Mouse (Mus musculus) fat pad, adult 2 months (tissue): Measurements from ENCODE around the gene Zc3h15.
A peak's percentile ranks its signal among the peaks of the same experiment; 100 is the strongest.
"Not testable (repeated sequence)": the region's sequence is repeated elsewhere in the genome, so short reads cannot be mapped to it uniquely, and the experiment has no call there.

Experiments used
- DNase-seq: peaks from one replicate; pipeline ENCODE4 v3.0.0-alpha.2; 2011; ENCODE audit warnings: low read depth, low spot score; ENCODE audit errors: extremely low read depth

Gene Zc3h15

DNA sequence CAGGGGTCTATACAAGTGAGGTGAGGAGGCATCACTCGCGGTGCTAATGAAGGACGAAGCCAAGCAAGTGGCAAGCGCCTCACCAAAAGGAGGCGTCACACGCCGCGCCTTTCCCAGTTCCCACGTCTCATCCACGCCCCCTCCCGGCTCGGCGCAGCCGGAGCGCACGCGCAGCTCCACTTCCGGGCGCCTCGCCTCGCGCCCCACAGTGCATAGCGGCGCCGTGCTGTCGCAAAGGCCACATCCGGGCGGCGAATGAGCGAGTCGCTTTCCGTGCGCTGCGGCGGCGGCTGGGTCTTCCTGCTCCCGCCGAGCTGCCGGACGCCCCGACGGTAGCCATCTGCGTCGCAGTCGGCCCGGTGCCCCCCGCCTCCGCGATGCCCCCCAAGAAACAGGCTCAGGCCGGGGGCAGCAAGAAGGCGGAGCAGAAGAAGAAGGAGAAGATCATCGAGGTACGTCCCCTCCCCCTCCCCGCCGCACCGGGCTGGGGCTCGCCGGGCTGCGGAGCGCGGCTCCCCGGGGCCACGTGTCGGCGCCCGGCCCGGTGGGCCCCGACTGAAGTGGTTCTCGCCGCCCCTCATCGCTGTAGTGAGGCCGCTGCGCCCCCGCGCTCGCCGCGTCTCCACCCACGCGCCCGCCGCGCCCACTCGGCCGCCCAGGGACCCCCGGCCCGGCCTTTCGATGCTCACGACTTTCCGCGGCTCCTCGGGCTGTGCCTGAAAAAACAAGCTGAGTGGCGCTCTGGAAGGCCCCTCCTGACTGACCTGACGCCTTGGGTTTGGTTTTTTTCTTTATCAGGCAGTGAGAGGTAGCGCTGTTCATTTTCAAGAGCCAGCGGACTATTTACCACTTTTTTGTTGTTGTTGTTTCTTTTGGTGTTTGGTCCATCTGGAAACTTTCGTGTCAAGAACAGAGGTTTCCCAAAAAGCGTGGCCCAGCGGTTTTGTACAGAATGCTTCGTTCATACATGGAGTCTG is at the start of gene Zc3h15:
TSS of gene Zc3h15 (plus strand) at position 160 of the 977 bp plus-strand sequence.
- DNase-seq = peak; percentile 28

DNA sequence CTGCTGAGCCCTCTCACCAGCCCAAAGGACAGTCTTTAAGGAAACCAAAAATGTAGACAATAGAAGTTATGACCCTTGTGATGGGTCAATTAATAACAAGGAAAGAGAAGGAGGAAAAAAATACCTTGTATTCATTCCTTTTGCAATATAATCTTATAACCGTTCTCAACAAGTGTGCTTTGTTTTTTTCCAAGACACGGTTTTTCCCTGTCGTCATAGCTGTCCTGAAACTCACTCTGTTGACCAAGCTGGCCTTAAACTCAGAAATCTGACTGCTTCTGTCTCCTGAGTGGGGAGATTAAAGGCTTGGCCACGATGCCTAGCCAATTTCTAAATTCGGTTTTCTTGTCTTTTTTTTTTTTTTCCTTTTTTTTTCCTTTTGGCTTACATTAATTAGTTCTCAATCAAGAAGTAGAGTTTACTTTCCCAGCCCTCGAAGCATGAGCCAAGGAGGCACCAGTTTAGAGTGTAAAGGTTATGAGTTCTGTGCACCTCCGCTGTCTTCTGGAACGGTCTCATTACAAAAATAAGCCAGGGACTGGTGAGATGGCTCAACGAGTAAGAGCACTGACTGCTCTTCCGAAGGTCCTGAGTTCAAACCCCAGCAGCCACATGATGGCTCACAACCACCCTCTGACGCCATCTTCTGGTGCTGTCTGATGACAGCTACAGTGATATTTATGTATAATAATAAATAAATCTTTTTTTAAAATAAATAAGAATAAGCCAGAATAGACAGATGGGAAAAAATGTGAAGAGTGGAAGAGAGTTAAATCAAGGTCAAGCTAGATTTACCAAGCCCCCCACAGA is 23.5 kb upstream of the Zc3h15 start:
- DNase-seq = no peak

DNA sequence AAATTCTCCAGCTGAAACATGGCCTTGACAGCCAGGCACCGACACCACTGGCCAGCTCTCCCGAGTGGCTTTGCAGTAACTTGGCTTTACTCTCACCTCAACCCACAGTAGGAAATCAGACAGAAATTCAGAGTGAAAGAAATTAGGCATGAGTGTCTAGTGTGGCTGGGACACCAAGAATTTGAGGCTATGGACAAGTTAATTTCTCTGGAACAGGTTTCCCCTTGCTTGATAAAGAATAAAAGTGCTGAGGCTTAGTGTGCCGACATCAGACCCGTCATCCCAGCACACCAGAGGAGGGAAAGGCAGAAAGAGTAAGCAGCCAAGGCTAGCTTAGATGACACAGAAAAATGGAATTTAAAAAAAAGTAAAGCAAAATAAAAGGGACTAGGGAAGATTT is 22.7 kb upstream of the Zc3h15 start:
- DNase-seq = no peak

DNA sequence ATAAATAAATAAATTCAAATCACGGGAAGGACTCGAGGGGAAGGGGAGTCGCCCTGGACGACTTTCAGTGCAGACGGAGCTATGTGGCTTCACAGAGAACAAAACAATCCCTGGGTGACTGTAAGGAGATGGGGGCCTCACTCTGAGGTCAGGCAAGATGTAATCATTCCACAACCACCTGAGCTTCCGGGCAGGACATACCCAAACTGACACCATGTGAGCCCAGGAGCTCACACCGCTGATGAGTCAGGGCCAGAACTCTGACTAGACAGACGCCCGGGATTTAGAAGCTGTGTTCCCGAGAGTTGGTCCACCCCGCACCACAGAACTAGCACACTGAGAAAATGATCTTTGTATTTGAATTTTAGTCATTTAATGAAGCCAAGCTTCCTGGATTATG is 21.4 kb upstream of the Zc3h15 start:
- DNase-seq = no peak

DNA sequence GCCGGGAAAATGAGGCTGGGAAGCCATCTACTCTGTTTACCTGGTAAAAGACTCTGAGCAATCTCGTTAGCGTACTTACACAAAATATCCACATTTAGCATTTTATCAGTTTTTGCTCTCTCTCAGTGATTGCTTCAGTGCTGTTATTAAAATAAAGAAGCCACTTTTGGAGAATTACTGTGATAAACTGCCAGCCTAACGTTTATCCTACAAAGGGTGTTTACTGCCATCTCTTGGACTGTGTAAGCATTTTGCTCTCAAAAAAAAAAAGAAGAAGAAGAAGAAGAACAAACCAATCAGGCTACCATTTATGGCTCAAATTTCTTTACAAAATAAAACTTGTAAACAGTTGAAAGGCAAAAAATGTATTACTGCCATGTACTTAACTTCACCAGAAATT is 20.2 kb upstream of the Zc3h15 start:
- no peak for DNase-seq

DNA sequence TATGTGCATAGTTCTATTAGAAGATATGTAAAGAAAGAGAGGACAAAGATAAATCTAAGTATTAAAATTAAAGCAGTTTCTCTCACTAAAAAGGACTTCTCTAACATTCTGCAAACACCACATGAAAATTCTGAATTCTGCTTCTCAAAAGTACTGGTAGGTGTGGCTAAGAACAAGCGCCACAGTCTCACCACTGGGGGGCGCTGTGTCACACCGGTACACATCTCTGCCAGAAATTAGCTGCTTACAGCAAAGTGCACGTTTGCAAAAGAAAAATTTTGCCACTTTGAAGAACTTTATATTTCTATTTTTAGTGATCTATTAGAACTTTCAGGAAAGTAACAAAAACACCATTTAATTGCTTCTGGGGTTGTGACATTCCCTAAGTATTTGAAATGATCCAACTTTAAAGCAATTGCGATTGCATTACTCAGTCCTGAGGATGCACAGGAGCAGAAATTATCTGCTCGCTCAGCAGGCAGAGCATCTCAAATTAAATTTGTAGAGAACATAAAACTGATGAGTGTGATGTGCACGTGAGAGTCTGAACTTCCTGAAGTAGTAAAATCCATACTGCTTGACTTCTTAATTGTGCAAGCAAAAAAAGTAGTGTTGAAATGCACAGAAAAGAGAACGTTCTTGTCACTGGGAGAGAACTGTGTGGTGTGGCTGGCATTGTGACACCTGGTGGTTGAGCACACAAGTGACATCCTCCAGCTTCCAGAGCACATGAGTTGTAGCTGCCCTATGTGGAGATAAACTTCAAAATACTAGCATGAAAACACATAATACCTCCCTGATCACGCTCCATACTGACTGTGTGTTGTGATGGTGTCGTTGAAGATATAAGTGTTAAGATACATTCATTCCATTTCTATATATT is 18.8 kb upstream of the Zc3h15 start:
- DNase-seq = no peak

DNA sequence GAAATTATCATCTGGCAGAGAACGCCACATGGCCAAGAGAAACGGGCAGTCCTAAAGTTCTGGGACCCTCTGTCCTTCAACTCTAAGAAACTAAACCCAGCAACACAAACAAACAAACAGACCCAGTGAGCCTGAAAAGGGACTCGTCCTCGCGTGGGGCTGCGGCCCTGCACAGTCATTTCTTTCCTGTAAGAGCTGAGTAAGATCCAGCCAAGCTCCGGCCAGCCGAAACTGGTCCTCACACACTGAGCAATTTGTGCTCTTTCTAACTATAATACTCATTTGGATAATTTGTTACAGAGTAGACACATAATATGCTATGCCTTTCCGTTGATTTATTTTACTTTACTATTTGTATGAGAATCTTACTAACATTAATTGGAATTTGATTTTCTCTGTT is 17.4 kb upstream of the Zc3h15 start:
- DNase-seq = no peak

DNA sequence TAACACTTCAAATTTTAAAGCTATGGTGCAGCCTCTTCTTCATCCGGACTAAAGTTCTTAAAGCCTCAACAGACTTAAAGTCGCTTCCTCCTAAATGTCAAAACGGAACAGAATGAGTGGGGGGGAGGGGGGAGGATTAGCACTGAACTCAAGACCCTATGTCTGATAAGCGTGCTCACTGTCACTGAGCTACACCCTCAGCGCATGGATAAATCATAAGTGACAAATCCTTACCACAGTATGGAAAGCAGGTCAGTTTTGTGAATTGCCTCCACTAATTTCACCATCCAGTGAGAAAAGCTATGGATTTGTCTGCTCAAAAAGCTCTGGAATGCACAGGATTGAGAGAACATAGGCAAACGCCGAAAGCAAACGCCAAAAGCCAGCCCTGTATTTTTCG is 16.7 kb upstream of the Zc3h15 start:
- no peak for DNase-seq

DNA sequence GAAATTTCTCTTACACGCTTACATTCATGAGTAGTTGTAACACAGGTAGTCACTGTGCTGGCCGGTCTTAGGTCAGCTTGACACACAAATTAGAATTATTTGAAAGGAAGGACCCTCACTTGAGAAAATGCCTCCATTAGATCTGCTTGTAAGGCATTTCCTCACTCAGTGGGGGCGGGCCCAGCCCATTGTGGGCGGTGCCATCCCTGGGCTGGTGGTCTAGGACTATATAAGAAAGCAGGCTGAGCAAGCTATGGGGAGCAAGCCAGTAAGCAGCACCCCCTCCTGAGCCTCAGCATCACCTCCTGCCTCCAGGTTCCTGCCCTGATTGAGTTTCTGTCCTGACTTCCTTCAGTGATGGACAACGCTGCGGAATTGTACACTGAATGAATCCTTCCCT is 16.3 kb upstream of the Zc3h15 start:
- DNase-seq = no peak

DNA sequence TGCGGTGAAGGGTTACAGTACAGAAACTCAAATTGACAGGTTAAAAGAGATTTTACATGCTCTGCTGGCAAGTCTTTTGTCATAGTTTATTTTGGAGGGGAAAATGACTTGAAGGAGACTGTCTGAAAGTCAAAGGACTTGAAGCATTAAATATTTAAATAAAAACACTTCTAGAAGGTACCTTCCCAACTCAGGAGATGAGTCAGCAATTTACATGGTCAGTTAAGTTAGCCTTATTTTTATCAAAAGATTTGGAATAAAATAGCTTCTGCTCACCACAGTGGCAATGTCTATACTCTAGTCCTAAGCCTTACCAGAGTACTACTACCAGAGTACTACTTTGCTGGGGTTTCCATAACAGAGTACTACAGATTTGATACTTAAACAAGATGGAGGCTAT is 2.2 kb upstream of the Zc3h15 start:
- no peak for DNase-seq

DNA sequence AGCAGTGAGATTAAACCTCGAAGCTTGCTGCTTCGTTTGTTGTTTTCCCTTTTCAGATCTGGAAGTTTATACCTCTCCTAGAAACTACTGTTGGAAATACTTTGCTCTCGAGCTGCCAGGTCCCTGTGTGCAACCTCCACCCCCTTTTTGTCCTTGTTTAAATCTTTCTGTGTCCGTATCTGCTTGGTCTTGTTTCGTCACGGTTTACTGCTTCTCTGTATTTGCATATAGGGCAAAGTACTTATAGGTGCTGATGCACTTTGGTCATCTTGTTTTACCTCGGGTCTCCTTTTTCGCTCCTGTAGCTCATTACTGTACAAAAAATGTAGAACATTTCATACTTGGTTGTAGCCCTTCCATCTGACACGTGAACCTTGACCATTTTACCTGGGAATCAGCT is 4.7 kb downstream of the Zc3h15 start:
- DNase-seq = no peak

DNA sequence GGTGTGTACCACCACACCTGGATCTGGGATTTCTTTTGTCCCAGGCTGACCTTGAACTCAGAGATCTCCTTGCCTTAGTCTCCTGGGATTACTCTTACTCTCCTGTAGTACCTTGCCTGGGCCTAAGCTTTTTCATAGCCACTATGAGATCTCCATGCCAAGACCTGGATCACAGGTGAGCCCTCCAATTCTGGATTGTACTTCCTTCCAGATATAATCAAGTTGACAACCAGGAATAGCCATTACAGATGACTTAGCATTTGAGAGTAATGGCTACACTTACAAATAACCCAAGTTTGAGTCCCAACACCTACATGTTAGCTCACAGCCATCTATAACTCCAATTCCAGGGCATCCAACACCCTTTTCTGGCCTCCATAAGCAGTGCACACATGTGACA is 8.4 kb downstream of the Zc3h15 start:
- no peak for DNase-seq

DNA sequence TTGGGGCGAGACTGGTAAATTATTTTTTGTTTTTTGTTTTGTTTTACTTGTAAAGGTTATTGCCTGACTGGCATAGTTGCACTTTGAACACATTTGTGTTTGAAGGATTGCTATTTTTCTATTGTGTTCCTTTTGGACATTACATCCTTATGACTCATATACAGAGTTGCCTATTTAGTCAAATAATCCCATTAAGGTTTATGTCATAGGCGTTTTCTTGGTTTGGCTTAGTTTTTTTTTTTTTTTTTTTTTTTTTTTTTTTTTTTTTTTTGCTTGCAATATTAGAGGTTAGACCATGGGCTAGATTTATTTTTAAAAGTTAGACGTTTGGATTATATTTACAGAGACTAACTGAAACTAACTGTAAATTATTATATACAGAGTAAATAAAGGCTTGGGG is 15.0 kb downstream of the Zc3h15 start:
- DNase-seq = no peak

DNA sequence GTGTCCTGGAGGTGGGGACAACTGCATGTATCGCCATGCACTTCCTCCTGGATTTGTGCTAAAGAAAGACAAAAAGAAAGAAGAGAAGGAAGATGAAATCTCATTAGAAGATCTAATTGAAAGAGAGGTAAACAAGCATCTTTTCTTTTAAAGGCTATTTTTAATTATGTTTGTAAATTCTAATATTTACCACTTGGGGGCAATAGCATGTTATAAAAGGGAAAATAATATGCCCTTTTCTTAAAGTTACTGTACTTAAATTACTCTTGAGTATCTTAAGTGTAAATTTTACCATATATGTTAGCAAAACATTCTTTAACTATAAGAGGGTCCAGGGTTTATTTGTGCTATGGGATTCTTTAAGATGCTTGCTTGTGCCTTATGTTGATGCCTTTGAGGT is 15.9 kb downstream of the Zc3h15 start:
- DNase-seq = no peak

DNA sequence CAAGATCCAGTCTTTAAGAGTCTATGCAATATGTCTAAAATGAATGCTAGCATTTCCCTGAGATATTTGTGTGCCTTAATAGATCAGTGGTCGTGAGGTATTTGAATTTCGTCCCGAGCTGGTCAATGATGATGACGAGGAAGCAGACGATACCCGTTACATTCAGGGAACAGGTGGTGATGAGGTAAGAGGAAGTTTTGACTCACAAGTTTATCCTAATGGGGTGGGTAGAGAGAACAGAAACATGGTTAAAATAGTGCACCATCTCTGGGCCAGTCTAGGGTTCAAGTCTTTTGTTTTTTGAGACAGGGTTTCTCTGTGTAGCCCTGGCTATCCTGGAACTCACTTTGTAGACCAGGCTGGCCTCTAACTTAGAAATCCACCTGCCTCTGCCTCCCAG is 17.1 kb downstream of the Zc3h15 start:
- no peak for DNase-seq

DNA sequence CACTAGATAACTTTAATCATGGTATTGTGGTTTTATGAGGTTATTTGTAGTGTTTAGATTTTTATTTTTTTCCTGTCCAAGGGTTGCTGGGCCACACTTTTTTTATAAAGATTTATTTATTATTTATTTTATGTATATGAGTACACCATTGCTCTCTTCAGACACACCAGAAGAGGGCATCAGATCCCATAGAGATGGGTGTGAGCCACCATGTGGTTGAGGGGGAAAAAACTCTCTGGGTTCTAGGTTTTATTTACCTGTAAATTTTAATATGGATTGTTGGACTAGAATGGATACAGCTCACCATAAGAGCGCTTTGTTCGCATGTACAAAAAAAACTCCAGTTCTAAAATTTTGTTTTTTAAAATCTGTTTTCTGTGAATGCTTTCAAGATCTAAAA is 20.8 kb downstream of the Zc3h15 start:
- not testable (repeated sequence) for DNase-seq

DNA sequence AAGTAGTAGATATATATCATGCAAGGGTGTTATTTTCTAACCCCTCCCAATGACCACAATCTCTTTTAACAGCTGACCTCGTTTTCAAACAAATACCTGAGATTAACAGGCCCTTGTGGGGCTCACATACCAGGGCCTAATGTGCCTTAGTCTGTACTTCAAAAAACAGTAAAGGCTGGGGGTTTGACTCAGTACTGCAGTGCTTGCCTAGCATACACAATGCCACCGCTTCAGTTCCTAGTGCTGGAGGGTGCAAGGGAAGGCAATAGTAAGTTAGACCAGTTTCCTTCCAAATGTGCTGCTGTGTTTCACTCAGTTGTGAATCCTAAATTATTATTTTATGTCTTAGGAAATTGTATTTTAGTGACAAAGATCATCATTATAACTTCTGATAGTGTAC is 23.2 kb downstream of the Zc3h15 start:
- DNase-seq = no peak

DNA sequence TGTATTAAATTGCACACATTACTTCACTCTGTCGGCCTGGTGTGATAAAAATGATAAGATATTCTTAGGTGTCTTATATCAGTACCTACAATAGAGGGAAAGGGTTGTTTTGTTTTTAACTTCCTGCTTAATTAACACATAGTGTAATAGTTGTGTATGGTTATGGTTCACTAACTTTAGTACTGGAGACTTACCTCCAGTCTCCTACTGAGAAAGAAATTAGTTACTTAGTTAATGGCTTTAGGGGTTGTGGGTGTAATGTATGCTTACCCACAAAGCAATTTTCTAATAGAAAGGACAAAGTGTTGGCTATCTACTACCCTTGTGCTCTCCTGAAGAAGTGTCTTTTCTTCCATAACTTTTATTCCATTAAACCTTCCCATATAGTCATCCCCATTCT is 23.8 kb downstream of the Zc3h15 start:
- no peak for DNase-seq

DNA sequence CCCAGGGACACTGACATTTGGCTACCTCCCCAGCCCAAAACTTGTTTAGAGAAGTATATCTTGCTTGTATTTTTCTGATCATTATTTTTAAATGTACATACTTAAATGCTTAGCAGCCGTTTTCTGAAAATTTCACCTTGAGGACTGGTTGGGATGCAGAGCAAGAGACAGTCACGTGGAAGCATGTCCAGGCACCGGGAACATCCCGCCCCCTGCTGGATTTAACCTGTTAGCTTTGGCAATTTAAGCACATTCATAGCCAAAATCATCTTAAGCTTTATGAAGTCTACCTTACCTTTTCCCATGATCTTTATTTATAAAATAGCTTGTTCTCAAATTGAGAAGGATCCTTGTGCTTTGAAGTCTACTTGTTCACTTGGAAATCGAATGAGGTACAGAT is 25.8 kb downstream of the Zc3h15 start:
- no peak for DNase-seq

DNA sequence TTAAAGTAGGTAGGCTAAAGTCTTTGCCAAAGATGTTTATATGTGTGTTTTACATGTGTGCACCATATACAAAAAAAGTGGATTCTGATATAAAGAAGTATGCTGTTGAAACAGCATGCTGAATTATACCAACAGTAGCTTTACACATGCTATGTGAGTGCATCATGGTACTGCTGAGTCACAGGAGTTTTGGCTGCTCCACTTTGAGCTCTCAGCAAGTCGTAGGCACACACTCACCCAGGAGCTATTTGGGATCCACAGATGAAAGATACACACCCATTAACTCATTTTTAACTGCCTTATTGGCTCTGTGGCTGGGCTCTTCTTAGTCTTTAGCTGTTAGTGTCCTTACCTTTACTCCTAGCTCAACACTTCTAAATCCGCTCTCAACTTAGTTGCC is 27.6 kb downstream of the Zc3h15 start:
- DNase-seq = no peak

DNA sequence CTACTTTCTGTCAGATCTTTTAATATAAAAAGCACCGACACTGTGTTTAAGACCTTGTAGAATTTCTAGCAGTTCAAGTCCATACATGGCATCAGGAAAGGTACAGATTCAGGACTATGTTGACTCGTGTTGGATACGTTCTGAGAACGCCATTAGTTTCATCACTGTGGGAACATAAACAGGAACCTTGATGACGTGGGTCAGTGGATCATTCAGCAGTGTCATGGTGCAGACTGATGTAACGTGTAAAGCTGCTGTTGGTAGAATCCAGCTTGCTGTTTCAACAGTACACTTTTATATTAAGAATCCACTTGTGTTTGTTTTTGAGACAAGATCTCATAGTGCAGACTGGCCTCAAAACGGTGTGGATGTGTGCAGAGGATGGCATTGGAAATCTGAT is 28.8 kb downstream of the Zc3h15 start:
- no peak for DNase-seq
